22 mouse cellular contexts compared by ENCODE assay signal in the genomic region with DNA sequence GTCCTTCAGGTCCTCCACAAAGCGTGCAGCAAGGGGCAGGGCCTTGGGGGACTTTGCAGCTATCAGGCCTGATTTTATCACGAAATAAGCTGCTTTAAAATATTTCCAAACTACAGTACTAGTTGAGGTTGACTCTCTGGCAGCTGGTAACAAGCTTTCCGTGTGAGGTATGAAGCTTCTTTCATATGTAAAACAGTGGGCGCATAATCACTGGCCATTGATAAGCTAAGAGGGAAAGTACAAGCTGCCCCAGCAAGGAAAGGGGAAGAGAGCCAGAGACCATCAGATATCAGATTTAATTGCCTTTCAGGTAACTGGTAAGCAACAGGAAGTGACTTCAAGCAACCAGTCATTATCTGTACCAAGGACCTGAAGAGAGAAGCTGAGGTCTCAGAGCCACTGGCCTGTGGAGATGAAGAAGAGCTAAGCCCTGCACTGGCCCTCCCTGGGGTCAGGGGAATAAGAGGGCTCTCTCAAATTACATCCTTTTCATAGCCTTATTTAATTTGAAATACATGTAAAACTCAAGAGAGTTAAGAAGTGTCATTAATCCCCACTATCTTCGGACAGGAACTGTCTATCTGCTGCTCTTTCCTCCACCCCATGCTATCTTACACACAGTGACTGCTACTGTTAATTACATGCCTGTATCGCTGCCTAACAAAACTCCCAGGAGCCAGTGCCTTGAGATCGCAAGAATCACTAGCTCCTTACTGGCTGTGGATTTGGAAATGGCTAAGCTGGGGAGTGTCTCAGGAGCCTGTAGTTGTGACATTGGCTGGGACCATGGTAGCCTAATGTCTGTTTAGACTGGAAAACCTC. TPM values are rescaled to one million over a fixed set of nuclear protein-coding genes. Genes with fewer than 3 reads are reported as not detected.
DNase-seq lines count a peak whose midpoint lies in the region; ATAC-seq and TF ChIP-seq lines count a peak whose summit lies in the region.
"Had no signal": no experiment of that assay in that cellular context is flagged by ENCODE, and none has a peak within 500 bp of the region (broad histone marks: within the 10 kb centered on the region; RNA-seq: fewer than 3 reads in every experiment).

No protein-coding gene starts in this region.

- ATAC-seq in forebrain, embryonic 13.5 days = no peak
- ATAC-seq in forebrain, embryonic 16.5 days = no peak
- peak; percentile 23; the same call in 1 of the 2 replicates for ATAC-seq in granulocyte monocyte progenitor cell, adult 5-6 weeks (replicated peaks; ENCODE audit: poor library complexity, severe bottlenecking)
- 0 out of 2 replicates have a peak, but pooled peaks have one; percentile 21 for ATAC-seq in megakaryocyte progenitor cell, adult 5-6 weeks (replicated peaks; ENCODE audit: poor library complexity)
- no peak for ATAC-seq in frontal cortex, adult (ENCODE audit: low TSS enrichment)
- ATAC-seq: intestine, embryonic 16.5 days had no signal

- H3K4me2 ChIP-seq in forebrain, embryonic 13.5 days = no peak overlapping the region
- no peak overlapping the region for H3K4me2 ChIP-seq in forebrain, embryonic 16.5 days (ENCODE audit: low read length)
- H3K4me2 ChIP-seq: heart, embryonic 15.5 days; limb, embryonic 15.5 days; midbrain, embryonic 15.5 days; stomach, embryonic 15.5 days had no signal

- WGBS in forebrain, embryonic 13.5 days = 35% methylated on average over 7 of the region's 7 CpGs
- WGBS in forebrain, embryonic 16.5 days = 22% methylated on average over 7 of the region's 7 CpGs

- no peaks in the 10 kb centered on the region for H3K9me3 ChIP-seq in forebrain, embryonic 13.5 days (replicated peaks)
- H3K9me3 ChIP-seq in forebrain, embryonic 16.5 days (ENCODE audit: control insufficient read depth, low read length) = no peaks in the 10 kb centered on the region
- no peaks in the 10 kb centered on the region for H3K9me3 ChIP-seq in MEL (replicated peaks; ENCODE audit: insufficient read depth, low read length)
- H3K9me3 ChIP-seq: heart, embryonic 15.5 days; limb, embryonic 15.5 days; midbrain, embryonic 15.5 days; stomach, embryonic 15.5 days had no signal

- TF ChIP-seq RAD21 in MEL (IDR thresholded peaks at IDR 0.05; ENCODE audit: low read depth, low read length) = no peak

- no peaks in the 10 kb centered on the region for H3K27me3 ChIP-seq in forebrain, embryonic 13.5 days
- no peaks in the 10 kb centered on the region for H3K27me3 ChIP-seq in forebrain, embryonic 16.5 days (replicated peaks; ENCODE audit: control insufficient read depth, insufficient read depth, low read length)
- H3K27me3 ChIP-seq in MEL (ENCODE audit: control insufficient read depth in 1 of 2, insufficient read depth in 2 of 2, low read length in 2 of 2) = no peaks in the 10 kb centered on the region
- H3K27me3 ChIP-seq: heart, embryonic 15.5 days; limb, embryonic 15.5 days; midbrain, embryonic 15.5 days; stomach, embryonic 15.5 days had no signal

- no peak for TF ChIP-seq CTCF in MEL (IDR thresholded peaks at IDR 0.05 in 2 of 3, conservative IDR thresholded peaks at IDR 0.05 in 1 of 3; ENCODE audit: control insufficient read depth in 1 of 3, insufficient read depth in 1 of 3, low read depth in 2 of 3, low read length in 3 of 3, poor library complexity in 1 of 3, severe bottlenecking in 1 of 3)

- TF ChIP-seq POLR2A in MEL (IDR thresholded peaks at IDR 0.05; ENCODE audit: control insufficient read depth in 1 of 2, insufficient read depth in 1 of 2, low read depth in 1 of 2, low read length in 2 of 2, poor library complexity in 1 of 2) = no peak

- no peak overlapping the region for H3K4me3 ChIP-seq in forebrain, embryonic 13.5 days
- no peak overlapping the region for H3K4me3 ChIP-seq in forebrain, embryonic 16.5 days (replicated peaks; ENCODE audit: low read length)
- no peak overlapping the region for H3K4me3 ChIP-seq in MEL (ENCODE audit: control insufficient read depth in 1 of 2, insufficient read depth in 1 of 2, low read depth in 2 of 2, low read length in 2 of 2)
- H3K4me3 ChIP-seq: erythroblast, embryonic 14.5 days; heart, embryonic 15.5 days; limb, embryonic 15.5 days; midbrain, embryonic 15.5 days; stomach, embryonic 15.5 days had no signal

- peak; percentile 64 to 80 for TF ChIP-seq EP300 in MEL (IDR thresholded peaks at IDR 0.05; ENCODE audit: low read depth in 1 of 2, low read length in 2 of 2)

- peak; percentile 67 for DNase-seq in MEL (ENCODE audit: low read depth, low spot score)
- no peak for DNase-seq in thymus, postnatal 36 days
- no peak for DNase-seq in right cerebral cortex, postnatal 25 days
- DNase-seq: cerebellum, adult 9-11 months; kidney, postnatal 25 days had no signal

- H3K27ac ChIP-seq in forebrain, embryonic 13.5 days = peak overlapping the region; percentile 11; the same call in 1 of the 2 replicates
- H3K27ac ChIP-seq in forebrain, embryonic 16.5 days (ENCODE audit: low read length) = no peak overlapping the region
- H3K27ac ChIP-seq in MEL (ENCODE audit: control insufficient read depth, low read depth, low read length) = peak overlapping the region; percentile 66
- H3K27ac ChIP-seq: heart, embryonic 15.5 days; limb, embryonic 15.5 days; midbrain, embryonic 15.5 days; stomach, embryonic 15.5 days had no signal

- H3K4me1 ChIP-seq in forebrain, embryonic 13.5 days = peaks cover 41% of the 10 kb centered on the region
- peaks cover 25% of the 10 kb centered on the region for H3K4me1 ChIP-seq in forebrain, embryonic 16.5 days (replicated peaks; ENCODE audit: control insufficient read depth, insufficient read depth, low read length)
- H3K4me1 ChIP-seq in MEL (ENCODE audit: control insufficient read depth in 1 of 2, insufficient read depth in 2 of 2, low read length in 2 of 2) = peaks cover 21 to 48% of the 10 kb centered on the region in 2 experiments
- H3K4me1 ChIP-seq: stomach, embryonic 15.5 days had no signal

- H3K36me3 ChIP-seq in forebrain, embryonic 13.5 days (ENCODE audit: poor library complexity, severe bottlenecking) = no peaks in the 10 kb centered on the region
- H3K36me3 ChIP-seq in forebrain, embryonic 16.5 days (ENCODE audit: control insufficient read depth, insufficient read depth) = no peaks in the 10 kb centered on the region
- peaks cover 0 to 22% of the 10 kb centered on the region in 2 experiments; a peak in 2 of 4 replicates for H3K36me3 ChIP-seq in MEL (ENCODE audit: control insufficient read depth in 1 of 2, insufficient read depth in 2 of 2, low read length in 2 of 2)
- H3K36me3 ChIP-seq: heart, embryonic 15.5 days; limb, embryonic 15.5 days; midbrain, embryonic 15.5 days; stomach, embryonic 15.5 days had no signal

- no peaks in the 10 kb centered on the region for H3K79me2 ChIP-seq in MEL (ENCODE audit: control insufficient read depth, insufficient read depth, low read length, poor library complexity)

- H3K9ac ChIP-seq in forebrain, embryonic 13.5 days = no peak overlapping the region
- no peak overlapping the region for H3K9ac ChIP-seq in forebrain, embryonic 16.5 days (replicated peaks; ENCODE audit: low read depth, low read length)
- 0 out of 2 replicates have a peak overlapping the region, but pooled peaks have one; percentile 9 for H3K9ac ChIP-seq in MEL (ENCODE audit: control insufficient read depth, low read depth, low read length, poor library complexity, severe bottlenecking)
- H3K9ac ChIP-seq: heart, embryonic 15.5 days; limb, embryonic 15.5 days; midbrain, embryonic 15.5 days; stomach, embryonic 15.5 days had no signal

TF ChIP-seq in MEL, 35 proteins besides CTCF, POLR2A, EP300 and RAD21 (continues in another document):
- TF ChIP-seq KAT2A (conservative IDR thresholded peaks at IDR 0.05; ENCODE audit: low read depth, low read length) (no peak), ETS1 (IDR thresholded peaks at IDR 0.05; ENCODE audit: low read depth, low read length) (peak; percentile 50; the same call in 1 of the 2 replicates), JUND (IDR thresholded peaks at IDR 0.05; ENCODE audit: low read depth, low read length) (no peak), SIN3A (IDR thresholded peaks at IDR 0.05; ENCODE audit: low read length) (peak; percentile 71), TCF12 (IDR thresholded peaks at IDR 0.05; ENCODE audit: low read depth, low read length) (peak; percentile 62; the same call in 1 of the 2 replicates), USF2 (IDR thresholded peaks at IDR 0.05; ENCODE audit: borderline replicate concordance in 1 of 2, insufficient read depth in 1 of 2, low read depth in 1 of 2, low read length in 2 of 2) (no peak), TBP (IDR thresholded peaks at IDR 0.05; ENCODE audit: low read depth, low read length) (peak; percentile 21; the same call in 1 of the 2 replicates), NRF1 (IDR thresholded peaks at IDR 0.05; ENCODE audit: insufficient read depth, low read depth, low read length, poor library complexity, severe bottlenecking) (no peak), CHD1 (IDR thresholded peaks at IDR 0.05; ENCODE audit: low read depth, low read length) (0 out of 2 replicates have a peak, but pooled peaks have one; percentile 4), GATA1 (IDR thresholded peaks at IDR 0.05; ENCODE audit: low read depth, low read length) (peak; percentile 78), UBTF (IDR thresholded peaks at IDR 0.05; ENCODE audit: borderline replicate concordance, insufficient read depth, low read depth, low read length) (no peak)

RNA-seq across cellular contexts. Expression of a gene that starts 13.6 kb away (rescaled TPM):
- 30.4 and 33.5 TPM in 2 replicates for polyA plus RNA-seq in forebrain, embryonic 13.5 days (2015; fragmentation: Nextera tagmentation; extraction: Ambion mirVana)
- 31.1 and 33.7 TPM in 2 replicates for polyA plus RNA-seq in forebrain, embryonic 16.5 days (2015; fragmentation: Nextera tagmentation; extraction: Ambion mirVana)
- 20.5 and 21.6 TPM in 2 replicates for total RNA-seq in MEL (2012; rRNA removed)
- 100 to 1,000 TPM in 1 of 2 experiments, 10 to 100 TPM in 1; 26.9 to 118 TPM for polyA plus RNA-seq in MEL (2012; ENCODE audit: insufficient read depth in 1 of 2, insufficient read length in 2 of 2, low read depth in 1 of 2, low replicate concordance in 2 of 2, missing spikeins in 1 of 2)
- total RNA-seq in granulocyte monocyte progenitor cell, adult 5-6 weeks (2014; fragmentation: Nextera tagmentation) = 39.9 and 51.5 TPM in 2 replicates
- 11.6 and 24.0 TPM in 2 replicates for total RNA-seq in granulocyte monocyte progenitor cell, adult 5-6 weeks (2017)
- total RNA-seq in megakaryocyte progenitor cell, adult 5-6 weeks (2015) = 37.6 and 46.3 TPM in 2 replicates
- 16.9 and 24.3 TPM in 2 replicates for total RNA-seq in megakaryocyte progenitor cell, adult 5-6 weeks (2017)

RNA-seq across cellular contexts. Expression of a gene that starts 35.6 kb away (rescaled TPM):
- polyA plus RNA-seq in forebrain, embryonic 13.5 days (2015; fragmentation: Nextera tagmentation; extraction: Ambion mirVana) = 0.22 TPM in 1 of 2 replicates, not detected in the other
- 0.35 TPM in 1 of 2 replicates, not detected in the other for polyA plus RNA-seq in forebrain, embryonic 16.5 days (2015; fragmentation: Nextera tagmentation; extraction: Ambion mirVana)
- not detected in 2 replicates for total RNA-seq in MEL (2012; rRNA removed)
- under 1 TPM in 1 of 2 experiments, not detected in 1; 0.07 TPM for polyA plus RNA-seq in MEL (2012; ENCODE audit: insufficient read depth in 1 of 2, insufficient read length in 2 of 2, low read depth in 1 of 2, low replicate concordance in 2 of 2, missing spikeins in 1 of 2)
- not detected in 2 replicates for total RNA-seq in granulocyte monocyte progenitor cell, adult 5-6 weeks (2014; fragmentation: Nextera tagmentation)
- not detected in 2 replicates for total RNA-seq in granulocyte monocyte progenitor cell, adult 5-6 weeks (2017)
- total RNA-seq in megakaryocyte progenitor cell, adult 5-6 weeks (2015) = not detected in 2 replicates
- total RNA-seq in megakaryocyte progenitor cell, adult 5-6 weeks (2017) = not detected in 2 replicates
- total RNA-seq: adrenal gland, postnatal 10 days; ES-E14; gastrocnemius, adult 18-20 months; layer of hippocampus, postnatal 14 days; left cerebral cortex, postnatal 14 days had no signal
- polyA plus RNA-seq: erythroblast, embryonic 14.5 days; intestine, embryonic 16.5 days; limb, embryonic 15.5 days; neural tube, embryonic 11.5 days had no signal

Comparison
In these comparisons a context has a peak if more than half of its experiments do, and no peak if none do; other contexts are left out.
1. ATAC-seq: peak in granulocyte monocyte progenitor cell, adult 5-6 weeks (single experiment) and megakaryocyte progenitor cell, adult 5-6 weeks (single experiment); none in forebrain, embryonic 13.5 days (single experiment), forebrain, embryonic 16.5 days (single experiment) and frontal cortex, adult (single experiment).